Mouse (Mus musculus) left cerebral cortex, adult 2 months (tissue): ENCODE measurements around the gene 4930519P11Rik. TPM values are rescaled to one million over a fixed set of nuclear protein-coding genes. Genes with fewer than 3 reads are reported as not detected.
A peak's percentile ranks its signal among the peaks of the same experiment; 100 is the strongest.

Experiments used
- DNase-seq, 2 experiments: peaks; one replicate each; pipeline ENCODE4 v3.0.0; 2021 to 2022; ENCODE audit warnings: low spot score in 2 of 2, mixed read lengths in 1 of 2; ENCODE audit errors: extremely low spot score in 1 of 2
- H3K27ac ChIP-seq: fragments of 200-600 bp; 2 replicates; pipeline ENCODE4 v1.8.1; 2022
- H3K4me3 ChIP-seq: fragments of 200-600 bp; 2 replicates; pipeline ENCODE4 v1.8.1; 2022
- CTCF ChIP-seq: fragments of 200-600 bp; IDR thresholded peaks from 2 replicates; pipeline ENCODE4 v1.8.1; 2022; ENCODE audit warnings: antibody characterized with exemption, mild to moderate bottlenecking, moderate library complexity
- intact Hi-C: fragments of 180-260 bp; cut with DNase I; formaldehyde crosslinking; loops from one replicate; pipeline ENCODE4 v1.15.1; 2025
- total RNA-seq, 2 experiments: library from RNA; stranded (reverse); gene quantifications; 2 replicates each; pipeline ENCODE4 v1.2.3; 2021

The 4930519P11Rik gene
- total RNA-seq, 2 experiments from 2014 or later: not detected

DNA sequence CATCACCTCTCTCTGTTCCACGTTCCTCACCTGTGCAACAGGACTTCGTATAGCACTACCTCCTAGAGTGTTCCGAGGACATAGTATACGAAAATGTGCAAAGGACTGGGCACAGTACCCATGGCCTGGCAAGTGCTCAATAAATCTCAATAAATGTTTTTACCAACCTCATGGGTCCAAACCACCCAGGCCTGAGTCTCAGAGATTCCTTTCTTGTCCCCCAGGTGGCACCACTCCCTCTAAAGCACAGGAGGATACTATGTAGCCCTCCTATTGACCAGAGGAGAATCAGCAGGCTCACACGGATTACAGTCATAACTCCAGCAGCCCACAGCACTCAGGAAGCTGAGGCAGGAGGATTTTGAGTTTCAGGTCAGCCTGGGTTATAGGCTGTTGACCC, 33.4 kb upstream of the 4930519P11Rik start:
- intact Hi-C loops: loop anchor here (5.0 kb wide), 2 partner anchors 206 to 296 kb away; no protein-coding TSS in a partner anchor
- no peak overlapping the region for H3K4me3 ChIP-seq
- no peak overlapping the region for H3K27ac ChIP-seq
- DNase-seq: no peak
- peak; percentile 59 for TF ChIP-seq CTCF

- peak; percentile 17 for TF ChIP-seq CTCF
- H3K4me3 ChIP-seq: no peak overlapping the region
- DNase-seq: no peak
- intact Hi-C loops: no loop called here
- no peak overlapping the region for H3K27ac ChIP-seq
Measured at GRCm38 (mm10) chr2:154642712-154643385, 29.6 kb upstream of the 4930519P11Rik start.

DNA sequence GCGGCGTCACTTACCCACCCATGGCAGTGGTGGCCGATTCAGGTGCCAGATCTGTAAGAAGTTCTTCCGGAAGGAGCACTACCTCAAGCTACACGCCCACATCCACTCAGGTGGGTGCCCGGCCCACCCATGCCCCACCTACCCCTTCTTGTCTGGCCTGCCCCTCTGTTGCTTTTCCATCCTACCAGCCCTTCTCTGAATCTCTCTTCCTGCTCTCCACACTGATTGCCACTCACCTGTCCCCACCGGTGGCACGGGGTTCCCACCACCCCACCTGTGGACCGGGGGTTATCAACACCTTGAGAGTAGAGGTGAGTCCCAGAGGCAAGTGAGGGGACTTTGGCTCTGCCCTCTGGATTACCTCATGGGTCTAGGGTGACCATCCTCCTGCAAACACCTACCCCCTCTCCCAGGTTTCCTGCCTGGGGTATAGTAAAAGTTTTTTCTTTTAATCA, 28.8 kb upstream of the 4930519P11Rik start:
- intact Hi-C loops: no loop called here
- DNase-seq: no peak
- H3K27ac ChIP-seq: no peak overlapping the region
- H3K4me3 ChIP-seq: no peak overlapping the region
- TF ChIP-seq CTCF: no peak

DNA sequence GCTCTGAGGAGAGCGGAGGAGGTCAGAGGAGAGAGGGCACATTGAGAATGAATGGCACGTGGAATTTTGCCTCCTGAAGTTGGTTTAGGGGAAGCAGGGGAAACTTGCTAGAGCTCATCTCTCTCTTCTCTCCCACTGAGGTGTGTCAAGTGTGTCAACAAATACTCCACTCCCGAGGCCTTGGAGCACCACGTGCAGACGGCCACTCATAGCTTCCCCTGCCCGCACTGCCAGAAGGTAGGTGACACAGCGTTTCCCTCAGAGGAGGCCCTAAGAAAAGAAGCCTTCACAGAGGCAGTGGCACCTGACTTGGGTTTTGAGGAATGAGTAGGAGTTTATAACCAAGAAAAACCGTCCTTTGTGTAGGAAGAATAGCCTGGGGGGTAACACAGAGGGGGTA, 27.9 kb upstream of the 4930519P11Rik start:
- no peak for DNase-seq
- intact Hi-C loops: no loop called here
- no peak for TF ChIP-seq CTCF

GRCm38 (mm10) chr2:154639115-154639514, 25.9 kb upstream of the 4930519P11Rik start:
- Histone ChIP-seq H3K4me3 (no peak overlapping the region), H3K27ac (no peak overlapping the region)
- DNase-seq: no peak
- intact Hi-C loops: no loop called here
- no peak for TF ChIP-seq CTCF

More for the DNA sequence above, 27.9 kb upstream of the 4930519P11Rik start:
- H3K4me3 ChIP-seq: no peak overlapping the region
- no peak overlapping the region for H3K27ac ChIP-seq

GRCm38 (mm10) chr2:154638521-154638920, 25.3 kb upstream of the 4930519P11Rik start:
- TF ChIP-seq CTCF: peak; percentile 15; the same call in 1 of the 2 replicates
- Histone ChIP-seq H3K4me3 (no peak overlapping the region), H3K27ac (no peak overlapping the region)
- intact Hi-C loops: no loop called here
- no peak for DNase-seq

GRCm38 (mm10) chr2:154635826-154636225, 22.6 kb upstream of the 4930519P11Rik start:
- TF ChIP-seq CTCF: no peak
- Histone ChIP-seq H3K27ac (no peak overlapping the region), H3K4me3 (no peak overlapping the region)
- no peak for DNase-seq
- intact Hi-C loops: no loop called here

DNA sequence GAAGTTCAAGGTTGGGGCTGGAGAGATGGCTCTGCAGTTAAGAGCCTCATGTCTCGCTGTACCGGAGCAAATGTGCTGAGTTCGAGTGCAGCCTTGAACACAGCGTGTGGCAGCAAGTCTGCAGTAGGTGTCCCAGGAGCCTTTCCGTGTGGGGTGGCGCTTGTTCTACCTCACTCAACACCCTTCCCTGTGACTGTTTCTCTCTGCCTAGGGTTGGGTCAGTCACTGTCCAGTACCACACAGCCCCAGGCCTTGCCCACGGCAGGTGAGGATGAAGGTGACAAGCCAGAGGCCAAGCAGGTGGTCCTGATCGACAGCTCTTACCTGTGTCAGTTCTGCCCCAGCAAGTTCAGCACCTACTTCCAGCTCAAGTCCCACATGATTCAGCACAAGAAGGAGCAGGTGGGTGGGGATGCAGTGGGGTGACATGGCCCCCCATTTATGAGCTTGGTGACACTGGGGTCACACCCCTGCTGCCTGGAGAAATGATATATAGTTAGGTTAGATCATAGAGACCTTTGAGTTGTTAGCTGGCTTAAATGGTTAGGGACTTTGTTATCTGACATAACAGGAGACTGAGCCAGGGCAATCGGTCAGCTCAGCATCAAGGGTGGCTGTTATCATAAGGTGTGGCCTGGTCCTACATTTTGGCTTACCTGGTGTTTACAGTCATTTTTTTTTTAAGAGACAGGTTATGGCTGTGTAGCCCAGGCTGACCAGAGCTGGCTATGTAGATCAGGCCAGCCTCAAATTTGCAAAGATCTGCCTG, 20.8 kb upstream of the 4930519P11Rik start:
- no peak for DNase-seq
- TF ChIP-seq CTCF: no peak
- H3K27ac ChIP-seq: no peak overlapping the region
- intact Hi-C loops: no loop called here
- H3K4me3 ChIP-seq: no peak overlapping the region

- H3K4me3 ChIP-seq: no peak overlapping the region
- H3K27ac ChIP-seq: no peak overlapping the region
- intact Hi-C loops: no loop called here
- no peak for DNase-seq
- TF ChIP-seq CTCF: no peak
Measured at GRCm38 (mm10) chr2:154633039-154633742, 20.0 kb upstream of the 4930519P11Rik start.

DNA sequence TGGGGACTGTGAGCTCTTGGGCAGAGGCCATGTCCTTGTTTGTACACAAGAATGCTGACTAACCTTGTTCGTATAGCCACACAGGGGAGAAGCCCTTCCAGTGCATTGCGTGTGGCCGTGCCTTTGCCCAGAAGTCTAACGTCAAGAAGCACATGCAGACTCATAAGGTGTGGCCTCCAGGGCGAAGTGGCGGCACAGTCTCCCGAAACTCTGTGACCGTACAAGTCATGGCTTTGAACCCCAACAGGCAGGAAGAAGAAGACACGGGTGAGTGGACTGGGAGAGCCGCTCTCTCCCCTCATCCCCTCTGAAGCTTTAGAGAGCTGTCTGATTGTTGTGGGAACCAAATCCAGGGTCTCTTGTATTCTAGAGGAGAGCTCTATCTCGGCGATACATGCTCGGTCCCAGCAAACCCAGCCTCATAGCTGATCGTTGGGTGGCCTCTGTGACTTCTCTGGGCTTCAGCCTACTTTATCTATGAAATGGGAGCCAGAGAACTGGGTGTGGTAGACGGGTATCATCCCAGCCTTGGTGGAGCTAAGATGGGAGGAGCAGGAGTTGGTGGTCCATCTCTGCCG, 19.1 kb upstream of the 4930519P11Rik start:
- Histone ChIP-seq H3K4me3 (no peak overlapping the region), H3K27ac (no peak overlapping the region)
- intact Hi-C loops: no loop called here
- no peak for TF ChIP-seq CTCF
- DNase-seq: no peak

DNA sequence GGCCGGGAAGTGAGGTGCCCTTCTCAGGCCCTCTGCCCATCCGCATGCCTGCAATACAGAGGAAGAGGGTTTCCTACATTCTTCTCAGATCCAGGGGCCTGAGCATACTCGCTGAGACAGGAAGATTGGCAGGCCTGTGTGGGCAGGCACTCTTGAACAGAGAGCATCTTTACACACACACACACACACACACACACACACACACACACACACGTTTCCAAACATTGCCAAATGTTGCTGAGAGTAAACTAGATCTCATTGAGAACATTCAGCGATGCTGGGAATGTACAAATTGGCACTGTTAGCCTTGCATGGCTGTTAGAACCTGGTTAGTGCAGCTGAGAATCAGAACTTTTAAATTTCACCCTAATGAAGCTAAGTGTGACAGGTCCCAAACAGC, 17.3 kb upstream of the 4930519P11Rik start:
- Histone ChIP-seq H3K4me3 (no peak overlapping the region), H3K27ac (no peak overlapping the region)
- intact Hi-C loops: no loop called here
- DNase-seq: no peak
- TF ChIP-seq CTCF: no peak

GRCm38 (mm10) chr2:154624137-154624536, 10.9 kb upstream of the 4930519P11Rik start:
- intact Hi-C loops: no loop called here
- DNase-seq: no peak
- H3K4me3 ChIP-seq: no peak overlapping the region
- peak; percentile 19; the same call in 1 of the 2 replicates for TF ChIP-seq CTCF
- H3K27ac ChIP-seq: no peak overlapping the region
